Mouse (Mus musculus) heart, adult 2 months (tissue): Measurements from ENCODE around the gene Sgsm1.
A peak's percentile ranks its signal among the peaks of the same experiment; 100 is the strongest.

Experiments used
- CTCF ChIP-seq: fragments of 200-600 bp; IDR thresholded peaks from 2 replicates; pipeline ENCODE4 v1.8.1; 2022; ENCODE audit warnings: antibody characterized with exemption, mild to moderate bottlenecking, moderate library complexity
- EP300 ChIP-seq: fragments of 200-500 bp; IDR thresholded peaks from 2 replicates; pipeline ENCODE4 v1.6.1; 2011; ENCODE audit warnings: low read depth, low read length, control low read depth; ENCODE audit not compliant: insufficient read depth
- POLR2A ChIP-seq: fragments of 200-500 bp; IDR thresholded peaks from 2 replicates; pipeline ENCODE4 v1.6.1; 2011; ENCODE audit warnings: mild to moderate bottlenecking, low read depth, low read length, control low read depth; ENCODE audit not compliant: insufficient read depth

GRCm38 (mm10) chr5:113220383-113221146, 90.0 kb downstream of the Sgsm1 start:
- no peak for TF ChIP-seq POLR2A
- TF ChIP-seq CTCF, result 0 out of 2 replicates have a peak, but pooled peaks have one; percentile 10
- TF ChIP-seq EP300, result no peak
